Mouse (Mus musculus): Measurements from ENCODE around the gene Ptgs1.

DNA sequence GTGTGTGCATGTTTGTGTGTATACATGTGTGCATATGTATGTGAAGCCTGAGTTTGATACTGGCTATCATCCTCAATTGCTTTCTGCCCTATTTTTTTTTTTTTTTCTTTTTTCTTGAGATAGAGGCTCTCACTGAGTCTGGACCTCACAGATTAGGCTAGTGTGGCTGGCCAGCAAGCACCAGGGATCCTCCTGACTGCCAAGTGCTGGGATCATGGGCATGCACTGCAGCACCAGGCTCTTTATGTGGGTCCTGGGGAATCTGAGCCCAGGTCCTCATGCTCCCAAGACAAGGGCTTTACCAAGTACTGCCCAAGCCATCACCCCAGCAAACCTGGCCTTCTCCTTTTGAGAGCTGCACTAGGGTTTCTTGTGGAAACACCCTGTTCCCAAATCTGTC is 6.8 kb upstream of the Ptgs1 start:
- TF ChIP-seq POLR2A (IDR thresholded peaks at IDR 0.05; ENCODE audit: insufficient read length, low read depth), result no peak
- TF ChIP-seq MYOD1 (IDR thresholded peaks at IDR 0.05; ENCODE audit: control insufficient read depth in 1 of 3, insufficient read length in 2 of 3, low read depth in 2 of 3), result no peak
- no peak for TF ChIP-seq USF1 (IDR thresholded peaks at IDR 0.05; ENCODE audit: low read depth)
- no peak for TF ChIP-seq TCF12 (IDR thresholded peaks at IDR 0.05; ENCODE audit: insufficient read depth, poor library complexity, severe bottlenecking)
- no peak for TF ChIP-seq POLR2AphosphoS2 (IDR thresholded peaks at IDR 0.05; ENCODE audit: insufficient read length, low read depth)
